Mouse (Mus musculus): Measurements from ENCODE around the gene Brd3. TPM values are rescaled to one million over a fixed set of nuclear protein-coding genes. Genes with fewer than 3 reads are reported as not detected.

Gene Brd3
- 10 to 100 TPM; 13.0 to 25.8 TPM for polyA plus RNA-seq (2012; fragmentation: generic; extraction: Trizol)

DNA sequence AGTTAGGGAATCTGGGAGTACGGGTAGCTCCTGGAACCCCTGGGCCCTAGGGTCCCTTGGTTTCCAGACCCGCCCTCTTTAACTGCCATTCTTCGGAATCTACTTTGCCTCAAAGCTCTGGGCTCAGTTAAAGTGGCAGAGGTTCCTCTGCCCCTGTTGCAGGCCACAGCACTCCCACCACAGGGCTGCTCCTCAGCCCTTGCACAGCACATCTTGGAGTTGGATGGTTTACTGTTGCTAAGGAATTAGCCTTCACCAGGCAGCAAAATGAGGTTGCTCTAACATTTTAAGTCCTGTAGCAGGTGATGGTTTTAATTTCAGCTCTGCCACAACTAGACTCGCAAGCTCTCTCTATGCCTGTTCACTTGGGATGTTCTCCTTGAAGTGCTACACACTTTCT is at the start of gene Brd3:
TSS of gene Brd3 (minus strand) at position 101 of the 400 bp plus-strand sequence.

DNA sequence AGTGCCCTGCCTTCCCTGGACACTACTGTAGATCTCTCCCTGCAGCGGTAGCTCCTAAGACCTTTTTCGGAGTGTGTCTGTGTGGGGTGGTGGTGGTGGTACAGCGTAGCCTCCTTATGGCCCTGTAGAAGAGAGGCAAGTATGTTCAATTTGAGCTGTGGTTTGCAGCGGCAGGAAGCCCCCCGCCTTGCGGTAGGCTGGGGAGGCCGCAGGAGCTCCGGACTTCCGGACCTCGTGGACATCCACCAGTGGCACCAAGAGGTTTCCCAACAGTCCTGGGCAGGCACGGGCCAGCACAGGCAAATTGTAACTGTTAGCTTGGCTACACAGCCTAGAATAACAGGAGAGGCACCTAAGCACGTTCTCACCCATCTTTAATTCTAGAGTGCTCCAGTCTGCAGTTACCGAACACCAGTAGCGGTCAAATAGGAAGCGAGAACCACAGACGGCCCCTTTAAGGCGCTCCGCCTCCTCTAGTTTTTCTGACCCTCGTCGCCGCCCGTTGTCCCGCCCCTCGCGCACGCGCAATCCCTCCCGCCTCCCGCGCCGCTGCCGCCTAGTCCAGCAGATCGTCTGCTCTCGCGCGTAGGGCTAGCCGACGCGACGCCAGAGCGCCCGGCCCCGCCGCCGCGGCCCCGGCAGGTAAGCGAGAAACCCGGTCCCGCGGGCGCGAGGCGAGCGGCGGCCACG is 7.3 kb upstream of the Brd3 start, which contains the start of gene Wdr5:
TSS of gene Wdr5 (plus strand) at position 519 of the 690 bp plus-strand sequence.

DNA sequence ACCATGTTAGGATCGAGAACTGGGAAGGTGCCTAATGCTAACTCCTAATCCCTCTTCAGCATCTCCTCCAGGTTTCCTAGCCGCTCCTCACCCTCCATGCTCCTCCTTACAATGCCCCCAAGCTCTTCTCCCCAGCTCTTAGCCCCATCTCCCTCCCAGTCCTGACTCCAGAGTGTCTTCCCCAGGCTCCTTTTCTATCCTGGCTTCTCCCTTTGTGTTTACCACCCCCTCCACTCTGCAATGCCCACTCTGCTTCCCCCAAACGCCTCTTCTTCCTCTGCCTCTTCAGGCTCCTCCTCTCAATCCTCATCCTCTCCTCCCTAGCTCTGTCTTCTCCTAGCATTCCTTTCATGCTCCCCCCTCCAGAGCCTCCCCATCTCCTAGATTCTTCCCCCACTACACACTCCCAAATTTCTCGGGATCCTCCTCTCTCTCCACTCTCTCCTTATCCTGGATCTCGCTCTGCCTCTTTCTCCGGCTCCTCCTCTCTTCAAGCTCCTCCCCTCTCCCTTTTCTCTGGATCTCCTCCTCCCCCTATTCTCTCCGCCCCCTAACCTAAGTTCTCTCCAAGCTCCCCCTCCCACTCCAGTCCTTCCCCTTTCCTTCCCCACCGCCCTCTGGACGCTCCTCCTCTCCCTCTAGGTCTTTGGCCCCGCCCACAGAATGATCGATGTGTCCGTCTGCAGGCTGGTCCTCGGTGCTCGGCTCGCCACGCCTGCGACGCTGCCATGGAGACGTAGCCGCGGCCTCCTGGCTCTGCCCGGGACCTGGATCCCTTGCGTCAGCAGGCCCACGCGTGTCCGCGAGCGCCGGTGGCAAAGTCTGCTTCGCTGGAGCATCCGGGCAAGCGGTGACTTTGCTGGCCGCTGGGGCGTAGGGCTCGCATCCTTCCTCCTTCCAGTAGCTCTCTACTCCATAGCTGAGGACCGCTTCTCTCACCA is 65.4 kb downstream of the Brd3 start, which contains the start of gene Brd3os:
TSS of gene Brd3os (plus strand) at position 558 of the 941 bp plus-strand sequence.

DNA sequence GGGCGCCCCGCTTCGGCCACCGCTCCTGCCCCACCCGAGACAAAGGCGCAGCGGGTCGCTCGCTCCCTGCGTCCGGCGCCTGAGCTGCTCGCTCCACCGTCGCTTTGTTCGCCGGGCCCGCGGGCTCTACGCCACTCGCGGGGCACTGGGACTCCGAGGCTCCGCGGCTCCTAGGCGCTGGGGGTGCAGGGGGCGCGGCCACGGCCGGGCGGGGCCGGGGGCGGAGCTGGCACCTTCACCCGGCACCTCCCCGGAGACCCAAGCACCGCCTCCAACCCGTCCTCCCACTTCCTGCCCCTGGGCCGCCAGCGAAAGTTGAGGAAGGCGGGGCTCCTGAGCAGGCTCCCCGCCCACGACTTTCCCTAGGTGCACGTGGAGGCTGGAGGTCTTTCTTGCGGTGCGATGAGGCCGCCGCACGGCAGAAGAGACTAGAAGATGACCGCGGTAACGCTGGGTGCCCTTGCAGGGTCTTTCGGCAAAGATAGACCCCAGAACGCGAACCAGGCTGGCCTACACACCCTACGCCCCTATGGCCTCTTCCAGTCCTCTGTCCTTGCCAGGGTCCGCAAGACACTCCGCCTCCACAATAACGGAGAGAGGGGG is 80.5 kb downstream of the Brd3 start, which contains the start of gene Vav2:
TSS of gene Vav2 (minus strand) at position 179 of the 603 bp plus-strand sequence.

Other genes with a start within 250 kb of the Brd3 start
- gene Vav2, start 80.6 kb downstream of the Brd3 start, polyA plus RNA-seq (2012; fragmentation: generic; extraction: Trizol): 1 to 10 TPM; 3.4 to 7.9 TPM
- 10 to 100 TPM in 1 of 2 experiments, 1 to 10 TPM in 1; 4.1 to 15.8 TPM for gene Brd3os, start 65.3 kb downstream of the Brd3 start, polyA plus RNA-seq (2012; fragmentation: generic; extraction: Trizol)
- gene Wdr5, start 7.5 kb upstream of the Brd3 start, polyA plus RNA-seq (2012; fragmentation: generic; extraction: Trizol): 10 to 100 TPM; 17.9 to 22.0 TPM
- gene Rxra, start 168.8 kb upstream of the Brd3 start, polyA plus RNA-seq (2012; fragmentation: generic; extraction: Trizol): 10 to 100 TPM; 15.9 to 43.3 TPM

Data from C3H10T1/2 (cell line).